Mouse (Mus musculus) neural tube, embryonic 14.5 days (tissue): ENCODE measurements at regions not wholly inside any gene's neighbourhood (a gene's known extent, or its start where the extent isn't known, plus 50 kb on each side); places are given as distances from the start of the nearest gene placed in this dataset.

Source experiments
- ATAC-seq: fragments of 200-750 bp; cut with Nextera tagmentation; 2 replicates; pipeline ENCODE4 v1.8.0; 2017; ENCODE audit warnings: low read depth, mild to moderate bottlenecking, moderate TSS enrichment, moderate library complexity
- H3K27ac ChIP-seq: fragments of 300-500 bp; sonication (generic); 2 replicates; pipeline ENCODE4 v1.5.1; 2014; ENCODE audit warnings: low read depth, mild to moderate bottlenecking, control low read depth, low read length, moderate library complexity, mixed read lengths
- H3K27me3 ChIP-seq: fragments of 300-500 bp; sonication (generic); 2 replicates; pipeline ENCODE4 v1.6.1; 2014; ENCODE audit warnings: low read length; ENCODE audit not compliant: control insufficient read depth, insufficient read depth
- H3K36me3 ChIP-seq: fragments of 300-500 bp; sonication (generic); 2 replicates; pipeline ENCODE4 v1.6.1; 2014; ENCODE audit warnings: low read length, mixed read lengths; ENCODE audit not compliant: control insufficient read depth, insufficient read depth
- H3K4me1 ChIP-seq: fragments of 300-500 bp; sonication (generic); 2 replicates; pipeline ENCODE4 v1.6.1; 2014; ENCODE audit warnings: low read length; ENCODE audit not compliant: control insufficient read depth, insufficient read depth
- H3K4me2 ChIP-seq: fragments of 300-500 bp; sonication (generic); 2 replicates; pipeline ENCODE4 v1.6.1; 2014; ENCODE audit warnings: mild to moderate bottlenecking, low read depth, low read length, control low read depth
- H3K4me3 ChIP-seq: fragments of 300-500 bp; sonication (generic); 2 replicates; pipeline ENCODE4 v1.5.1; 2014; ENCODE audit warnings: low read depth, low read length, control low read depth, mixed read lengths
- H3K9ac ChIP-seq: fragments of 300-500 bp; sonication (generic); replicated peaks from 2 replicates; pipeline ENCODE4 v1.6.1; 2014; ENCODE audit warnings: low read depth, mild to moderate bottlenecking, control low read depth, low read length, mixed read lengths
- H3K9me3 ChIP-seq: fragments of 300-500 bp; sonication (generic); 2 replicates; pipeline ENCODE4 v1.6.1; 2016; ENCODE audit warnings: low read length; ENCODE audit not compliant: control insufficient read depth
- WGBS: fragments of 180-500 bp; shearing (Covaris S2); extraction: QIAGEN DNeasy Blood & Tissue Kit; methylation state at CpG from one replicate; pipeline ENCODE4 v1.1.7; 2014; 5-methylcytosine and 5-hydroxymethylcytosine counted together

- H3K27ac ChIP-seq: no peak overlapping the region
- no peak for ATAC-seq
- no peak overlapping the region for H3K4me3 ChIP-seq
- H3K27me3 ChIP-seq: no peaks in the 10 kb centered on the region
- no peaks in the 10 kb centered on the region for H3K9me3 ChIP-seq
- no peak overlapping the region for H3K4me2 ChIP-seq
- 87% methylated on average over 2 of the region's 2 CpGs for WGBS
- no peak overlapping the region for H3K9ac ChIP-seq
- H3K4me1 ChIP-seq: no peaks in the 10 kb centered on the region
- no peaks in the 10 kb centered on the region for H3K36me3 ChIP-seq
Measured at GRCm38 (mm10) chr5:50820674-50821073, 746.9 kb downstream of the Ppargc1a start.

GRCm38 (mm10) chr5:50819959-50820358, 747.6 kb downstream of the Ppargc1a start:
- Histone ChIP-seq H3K4me1 (no peaks in the 10 kb centered on the region), H3K4me2 (no peak overlapping the region), H3K9ac (no peak overlapping the region), H3K4me3 (no peak overlapping the region), H3K9me3 (no peaks in the 10 kb centered on the region), H3K36me3 (no peaks in the 10 kb centered on the region), H3K27ac (no peak overlapping the region), H3K27me3 (no peaks in the 10 kb centered on the region)
- ATAC-seq: no peak

- 61% methylated on average over 4 of the region's 4 CpGs for WGBS
- no peak overlapping the region for H3K27ac ChIP-seq
Measured at GRCm38 (mm10) chr5:50795310-50795709, 736.5 kb upstream of the Adgra3 start.

GRCm38 (mm10) chr5:50794453-50795169, 735.8 kb upstream of the Adgra3 start:
- no peaks in the 10 kb centered on the region for H3K36me3 ChIP-seq
- 0 out of 2 replicates have a peak, but pooled peaks cover 10% of the 10 kb centered on the region for H3K4me1 ChIP-seq
- H3K27me3 ChIP-seq: no peaks in the 10 kb centered on the region
- 40% methylated on average over 2 of the region's 2 CpGs for WGBS
- H3K9ac ChIP-seq: no peak overlapping the region
- H3K4me2 ChIP-seq: no peak overlapping the region
- no peaks in the 10 kb centered on the region for H3K9me3 ChIP-seq
- 0 out of 2 replicates have a peak overlapping the region, but pooled peaks have one; percentile 5 for H3K27ac ChIP-seq
- no peak overlapping the region for H3K4me3 ChIP-seq
- peak; percentile 95 for ATAC-seq

More at GRCm38 (mm10) chr5:50795310-50795709, 736.5 kb upstream of the Adgra3 start:
- Histone ChIP-seq H3K9me3 (no peaks in the 10 kb centered on the region), H3K4me2 (no peak overlapping the region), H3K9ac (no peak overlapping the region), H3K36me3 (no peaks in the 10 kb centered on the region), H3K4me3 (no peak overlapping the region), H3K27me3 (no peaks in the 10 kb centered on the region), H3K4me1 (0 out of 2 replicates have a peak, but pooled peaks cover 10% of the 10 kb centered on the region)
- ATAC-seq: no peak

- 90% methylated on average over 1 of the region's 1 CpGs for WGBS
- H3K4me1 ChIP-seq: 0 out of 2 replicates have a peak, but pooled peaks cover 10% of the 10 kb centered on the region
- no peaks in the 10 kb centered on the region for H3K27me3 ChIP-seq
- no peak overlapping the region for H3K27ac ChIP-seq
- no peak overlapping the region for H3K4me3 ChIP-seq
- no peaks in the 10 kb centered on the region for H3K36me3 ChIP-seq
- ATAC-seq: no peak
- H3K9ac ChIP-seq: no peak overlapping the region
- no peaks in the 10 kb centered on the region for H3K9me3 ChIP-seq
- H3K4me2 ChIP-seq: no peak overlapping the region
Measured at GRCm38 (mm10) chr5:50793558-50793957, 734.8 kb upstream of the Adgra3 start.

- Histone ChIP-seq H3K4me3 (no peak overlapping the region), H3K4me1 (no peaks in the 10 kb centered on the region), H3K9ac (no peak overlapping the region), H3K9me3 (no peaks in the 10 kb centered on the region), H3K4me2 (no peak overlapping the region), H3K27me3 (no peaks in the 10 kb centered on the region), H3K36me3 (no peaks in the 10 kb centered on the region), H3K27ac (no peak overlapping the region)
- no peak for ATAC-seq
Measured at GRCm38 (mm10) chr5:50785273-50785672, 726.5 kb upstream of the Adgra3 start.

- Histone ChIP-seq H3K27me3 (no peaks in the 10 kb centered on the region), H3K27ac (no peak overlapping the region), H3K9me3 (no peaks in the 10 kb centered on the region), H3K4me1 (no peaks in the 10 kb centered on the region), H3K4me2 (no peak overlapping the region), H3K9ac (no peak overlapping the region), H3K36me3 (no peaks in the 10 kb centered on the region), H3K4me3 (no peak overlapping the region)
- ATAC-seq: no peak
- 60% methylated on average over 3 of the region's 3 CpGs for WGBS
Measured at GRCm38 (mm10) chr5:50779138-50779537, 720.3 kb upstream of the Adgra3 start.

GRCm38 (mm10) chr5:50778221-50778620, 719.4 kb upstream of the Adgra3 start:
- Histone ChIP-seq H3K9ac (no peak overlapping the region), H3K4me3 (no peak overlapping the region), H3K36me3 (no peaks in the 10 kb centered on the region), H3K27ac (no peak overlapping the region), H3K9me3 (no peaks in the 10 kb centered on the region), H3K4me1 (no peaks in the 10 kb centered on the region), H3K4me2 (no peak overlapping the region), H3K27me3 (no peaks in the 10 kb centered on the region)
- WGBS: 86% methylated on average over 6 of the region's 6 CpGs
- ATAC-seq: no peak

GRCm38 (mm10) chr5:50762261-50762660, 703.5 kb upstream of the Adgra3 start:
- Histone ChIP-seq H3K4me3 (no peak overlapping the region), H3K9ac (no peak overlapping the region), H3K36me3 (no peaks in the 10 kb centered on the region), H3K4me1 (no peaks in the 10 kb centered on the region), H3K9me3 (no peaks in the 10 kb centered on the region), H3K27ac (no peak overlapping the region), H3K4me2 (no peak overlapping the region), H3K27me3 (no peaks in the 10 kb centered on the region)
- WGBS: 80% methylated on average over 5 of the region's 5 CpGs
- ATAC-seq: no peak
